Mouse (Mus musculus) midbrain, embryonic 14.5 days (tissue): Measurements from ENCODE around the gene Olfr691. TPM values are rescaled to one million over a fixed set of nuclear protein-coding genes. Genes with fewer than 3 reads are reported as not detected.
A peak's percentile ranks its signal among the peaks of the same experiment; 100 is the strongest.

Source experiments
- ATAC-seq: fragments of 200-750 bp; cut with Nextera tagmentation; 2 replicates; pipeline ENCODE4 v1.8.0; 2017; ENCODE audit warnings: moderate number of reproducible peaks, moderate library complexity; ENCODE audit not compliant: low FRiP score, low TSS enrichment
- DNase-seq: peaks from one replicate; pipeline ENCODE4 v3.0.0-alpha.2; 2015
- H3K27ac ChIP-seq: fragments of 300-500 bp; sonication (generic); replicated peaks from 2 replicates; pipeline ENCODE4 v1.5.1; 2014; ENCODE audit warnings: mild to moderate bottlenecking, low read depth, low read length, moderate library complexity
- H3K27me3 ChIP-seq: fragments of 300-500 bp; sonication (generic); 2 replicates; pipeline ENCODE4 v1.6.1; 2014; ENCODE audit warnings: low read length, control low read depth, mixed read lengths; ENCODE audit not compliant: control insufficient read depth, insufficient read depth
- H3K36me3 ChIP-seq: fragments of 300-500 bp; sonication (generic); 2 replicates; pipeline ENCODE4 v1.6.1; 2014; ENCODE audit warnings: low read length, control low read depth; ENCODE audit not compliant: control insufficient read depth, insufficient read depth
- H3K4me1 ChIP-seq: fragments of 300-500 bp; sonication (generic); 2 replicates; pipeline ENCODE4 v1.6.1; 2014; ENCODE audit warnings: mild to moderate bottlenecking, antibody characterized with exemption, low read length, control low read depth; ENCODE audit not compliant: control insufficient read depth, insufficient read depth
- H3K4me2 ChIP-seq: fragments of 300-500 bp; sonication (generic); 2 replicates; pipeline ENCODE4 v1.6.1; 2014; ENCODE audit warnings: mild to moderate bottlenecking, low read length, moderate library complexity
- H3K4me3 ChIP-seq: fragments of 300-500 bp; sonication (generic); replicated peaks from 2 replicates; pipeline ENCODE4 v1.5.1; 2014; ENCODE audit warnings: low read depth, low read length
- H3K9ac ChIP-seq: fragments of 300-500 bp; sonication (generic); replicated peaks from 2 replicates; pipeline ENCODE4 v1.6.1; 2014; ENCODE audit warnings: mild to moderate bottlenecking, low read length, moderate library complexity
- H3K9me3 ChIP-seq: fragments of 300-500 bp; sonication (generic); 2 replicates; pipeline ENCODE4 v1.6.1; 2016; ENCODE audit warnings: low read length, control low read depth, mixed read lengths; ENCODE audit not compliant: control insufficient read depth
- WGBS: fragments of 180-500 bp; shearing (Covaris S2); extraction: QIAGEN DNeasy Blood & Tissue Kit; methylation state at CpG from one replicate; pipeline ENCODE4 v1.1.7; 2014; 5-methylcytosine and 5-hydroxymethylcytosine counted together
- polyA plus RNA-seq: library from polyadenylated mRNA; unstranded; fragments of >200 nt; fragmentation: Nextera tagmentation; extraction: Ambion mirVana; gene quantifications from 2 replicates; pipeline ENCODE4 v1.2.1, GENCODE M21; 2014

Olfr691 gene
- 0.14 and 0.69 TPM in 2 replicates for polyA plus RNA-seq

DNA sequence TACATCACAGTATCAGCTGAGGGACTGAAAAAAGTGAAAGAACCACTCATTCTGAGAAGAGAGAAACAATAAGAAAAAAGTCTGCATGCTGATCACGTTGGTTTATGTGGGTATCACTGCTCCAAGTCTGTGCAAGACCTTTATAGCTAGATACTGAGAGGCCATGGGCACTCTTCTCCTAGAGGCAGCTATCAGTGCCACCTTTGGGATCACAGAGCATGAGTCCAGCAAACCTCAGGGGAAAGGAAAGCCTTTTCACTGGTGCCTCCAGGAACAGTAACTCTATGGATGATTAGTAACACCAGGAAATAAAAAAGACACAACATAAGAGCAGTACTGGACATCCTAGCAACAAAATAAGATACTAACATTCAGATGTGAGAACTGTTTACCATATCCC, at the start of gene Olfr691:
Olfr691 (minus strand) TSS at position 101 of the 400 bp plus-strand sequence.
- no peak for ATAC-seq
- H3K27ac ChIP-seq: no peak within 1 kb of the TSS
- 49% methylated on average over 1 of the region's 1 CpGs for WGBS
- no peak for DNase-seq
- H3K4me2 ChIP-seq: no peak within 1 kb of the TSS
- no peaks in the 10 kb centered on the region for H3K36me3 ChIP-seq
- H3K4me1 ChIP-seq: no peaks in the 10 kb centered on the region
- no peak within 1 kb of the TSS for H3K4me3 ChIP-seq
- no peaks in the 10 kb centered on the region for H3K9me3 ChIP-seq
- H3K27me3 ChIP-seq: no peaks in the 10 kb centered on the region
- H3K9ac ChIP-seq: no peak within 1 kb of the TSS

DNA sequence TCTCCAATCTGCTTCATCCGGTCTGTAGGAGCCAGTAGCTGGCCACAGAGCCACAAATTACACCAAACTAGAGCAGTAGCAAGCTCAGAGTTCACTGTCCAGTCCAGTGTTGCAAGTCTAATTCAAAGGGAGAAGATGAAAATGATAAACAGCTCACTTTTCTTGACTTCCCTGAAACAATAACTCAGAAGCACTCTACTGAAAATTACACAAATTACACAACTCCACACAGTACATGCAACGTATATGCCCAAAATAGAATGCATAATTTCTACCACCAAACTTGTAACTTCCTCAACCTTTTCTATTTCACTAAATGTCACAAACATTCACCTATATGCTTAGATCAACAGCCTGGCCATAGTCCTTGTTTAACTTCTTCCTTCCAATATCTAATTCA, 48.2 kb upstream of the Olfr691 start:
- no peaks in the 10 kb centered on the region for H3K9me3 ChIP-seq
- H3K4me3 ChIP-seq: no peak overlapping the region
- no peak overlapping the region for H3K4me2 ChIP-seq
- H3K27ac ChIP-seq: no peak overlapping the region
- WGBS: 94% methylated on average over 2 of the region's 2 CpGs
- H3K9ac ChIP-seq: no peak overlapping the region
- no peaks in the 10 kb centered on the region for H3K27me3 ChIP-seq
- H3K4me1 ChIP-seq: no peaks in the 10 kb centered on the region
- ATAC-seq: no peak
- DNase-seq: no peak
- peaks cover 56% of the 10 kb centered on the region for H3K36me3 ChIP-seq

DNA sequence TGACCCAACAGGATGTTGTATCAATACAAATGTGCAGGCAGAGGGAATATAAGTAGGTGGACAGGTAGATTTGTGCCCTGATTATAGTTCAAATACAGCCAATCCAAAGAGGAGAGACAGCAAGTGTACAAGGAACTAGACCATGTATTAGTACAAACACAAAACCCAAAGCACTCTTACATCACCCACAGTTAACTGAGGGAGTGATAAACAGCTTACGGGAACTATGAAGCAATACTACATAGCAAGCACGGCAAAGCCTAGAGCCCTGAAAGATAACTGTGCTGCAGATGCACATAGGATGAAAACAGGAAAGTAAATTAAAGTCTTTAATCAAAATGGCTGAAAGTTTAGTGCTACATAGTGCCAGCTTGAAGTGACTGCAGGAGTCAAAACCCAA, 45.6 kb upstream of the Olfr691 start:
- Histone ChIP-seq H3K9ac (no peak overlapping the region), H3K4me1 (no peaks in the 10 kb centered on the region), H3K27ac (no peak overlapping the region), H3K9me3 (no peaks in the 10 kb centered on the region), H3K27me3 (no peaks in the 10 kb centered on the region), H3K4me3 (no peak overlapping the region), H3K4me2 (no peak overlapping the region), H3K36me3 (peaks cover 76% of the 10 kb centered on the region)
- ATAC-seq: no peak
- WGBS: 97% methylated on average over 2 of the region's 2 CpGs
- DNase-seq: no peak

DNA sequence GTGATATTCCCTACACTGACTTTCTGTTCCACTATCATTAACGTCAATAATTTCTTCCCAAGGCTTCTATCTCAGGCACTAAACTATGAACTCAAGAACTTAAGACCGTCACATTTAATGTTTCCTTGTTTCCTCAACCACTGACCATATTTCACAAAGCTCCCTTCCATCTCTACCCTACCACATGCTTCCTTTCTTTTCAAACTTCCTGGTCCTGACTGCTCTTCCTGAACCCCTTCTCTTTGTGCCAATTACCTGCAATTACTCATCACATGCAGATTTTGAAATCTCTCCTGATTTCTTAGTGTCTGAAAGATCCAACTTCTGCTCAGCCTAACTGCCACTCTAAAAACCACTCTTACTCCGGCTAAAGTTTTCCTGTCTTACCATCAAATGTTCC, 38.3 kb upstream of the Olfr691 start:
- H3K27me3 ChIP-seq: no peaks in the 10 kb centered on the region
- peaks cover 90% of the 10 kb centered on the region for H3K36me3 ChIP-seq
- no peak overlapping the region for H3K4me3 ChIP-seq
- H3K4me1 ChIP-seq: no peaks in the 10 kb centered on the region
- 95% methylated on average over 3 of the region's 3 CpGs for WGBS
- no peak overlapping the region for H3K27ac ChIP-seq
- ATAC-seq: no peak
- H3K4me2 ChIP-seq: no peak overlapping the region
- no peaks in the 10 kb centered on the region for H3K9me3 ChIP-seq
- no peak for DNase-seq
- no peak overlapping the region for H3K9ac ChIP-seq

DNA sequence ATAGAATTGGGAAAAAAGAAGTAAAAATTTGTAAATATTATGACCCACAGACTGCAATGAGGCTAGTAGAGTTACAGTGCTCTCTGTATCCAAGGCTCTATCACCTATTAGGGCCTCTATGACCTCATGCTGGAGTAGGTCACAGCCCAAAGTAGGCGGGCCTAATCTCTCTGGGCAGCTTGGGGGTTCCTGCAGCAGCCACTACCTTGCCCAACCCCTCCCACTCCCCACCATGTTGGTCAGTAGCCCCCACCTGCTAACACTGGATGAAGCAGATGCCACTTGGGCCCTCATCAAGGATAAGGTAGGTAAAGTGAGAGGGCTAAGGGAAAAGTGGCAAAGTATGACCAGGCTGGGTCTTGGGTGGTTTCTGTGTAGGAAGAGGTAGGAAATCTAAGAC, 32.8 kb upstream of the Olfr691 start, which contains the start of gene Gm5901:
Gm5901 (plus strand) TSS at position 173 of the 400 bp plus-strand sequence.
- H3K27ac ChIP-seq: no peak within 1 kb of the TSS
- H3K9ac ChIP-seq: no peak within 1 kb of the TSS
- H3K4me2 ChIP-seq: no peak within 1 kb of the TSS
- no peak for ATAC-seq
- H3K36me3 ChIP-seq: peaks cover 43% of the 10 kb centered on the region
- no peaks in the 10 kb centered on the region for H3K4me1 ChIP-seq
- WGBS: 95% methylated on average over 1 of the region's 1 CpGs
- no peak within 1 kb of the TSS for H3K4me3 ChIP-seq
- no peaks in the 10 kb centered on the region for H3K27me3 ChIP-seq
- no peak for DNase-seq
- H3K9me3 ChIP-seq: no peaks in the 10 kb centered on the region

DNA sequence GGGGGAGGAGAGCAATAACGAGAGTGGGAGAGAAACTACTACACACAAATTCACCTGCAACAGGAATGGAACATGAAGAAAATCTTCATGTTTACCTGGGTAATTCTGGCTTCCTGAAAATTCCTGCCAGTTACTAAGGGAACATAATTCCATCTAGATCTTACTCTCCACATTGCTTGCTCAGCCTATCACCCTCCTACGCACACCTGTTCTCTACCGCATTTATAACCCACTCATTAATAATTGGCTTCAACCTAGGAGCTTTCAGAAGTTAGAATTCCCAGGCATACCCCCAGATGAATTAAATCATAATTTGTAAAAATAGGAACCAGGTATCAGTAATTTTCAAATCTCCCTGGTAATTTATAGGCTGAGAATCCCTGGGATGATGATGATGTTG, 31.9 kb upstream of the Olfr691 start:
- Histone ChIP-seq H3K4me1 (no peaks in the 10 kb centered on the region), H3K9me3 (no peaks in the 10 kb centered on the region), H3K27me3 (no peaks in the 10 kb centered on the region), H3K36me3 (peaks cover 34% of the 10 kb centered on the region), H3K4me2 (no peak overlapping the region), H3K9ac (no peak overlapping the region), H3K27ac (no peak overlapping the region), H3K4me3 (no peak overlapping the region)
- DNase-seq: no peak
- no peak for ATAC-seq
- WGBS: over 99% methylated on average over 3 of the region's 3 CpGs

DNA sequence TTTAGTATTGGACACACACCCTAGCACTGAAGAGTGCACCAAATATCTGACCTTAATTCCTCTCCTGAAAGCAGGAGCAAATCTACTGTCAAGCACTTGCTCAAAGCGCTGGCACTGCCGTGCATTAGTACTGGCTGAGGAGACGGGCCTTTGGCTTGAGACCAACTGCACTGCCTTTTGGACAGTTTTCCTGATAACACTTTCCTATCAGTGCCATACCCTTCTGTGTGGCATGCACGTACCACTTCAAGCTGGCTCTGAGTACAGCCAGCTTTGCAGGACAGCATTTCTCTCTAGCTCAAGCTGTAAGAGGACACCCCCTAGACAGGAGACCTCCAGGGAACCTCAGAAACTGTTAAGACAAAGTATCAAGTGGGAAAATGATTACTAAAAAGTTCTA, 31.4 kb upstream of the Olfr691 start:
- no peaks in the 10 kb centered on the region for H3K27me3 ChIP-seq
- no peaks in the 10 kb centered on the region for H3K9me3 ChIP-seq
- 97% methylated on average over 4 of the region's 4 CpGs for WGBS
- H3K4me3 ChIP-seq: no peak overlapping the region
- DNase-seq: no peak
- no peak for ATAC-seq
- H3K9ac ChIP-seq: no peak overlapping the region
- no peak overlapping the region for H3K27ac ChIP-seq
- peaks cover 29% of the 10 kb centered on the region for H3K36me3 ChIP-seq
- no peak overlapping the region for H3K4me2 ChIP-seq
- no peaks in the 10 kb centered on the region for H3K4me1 ChIP-seq

DNA sequence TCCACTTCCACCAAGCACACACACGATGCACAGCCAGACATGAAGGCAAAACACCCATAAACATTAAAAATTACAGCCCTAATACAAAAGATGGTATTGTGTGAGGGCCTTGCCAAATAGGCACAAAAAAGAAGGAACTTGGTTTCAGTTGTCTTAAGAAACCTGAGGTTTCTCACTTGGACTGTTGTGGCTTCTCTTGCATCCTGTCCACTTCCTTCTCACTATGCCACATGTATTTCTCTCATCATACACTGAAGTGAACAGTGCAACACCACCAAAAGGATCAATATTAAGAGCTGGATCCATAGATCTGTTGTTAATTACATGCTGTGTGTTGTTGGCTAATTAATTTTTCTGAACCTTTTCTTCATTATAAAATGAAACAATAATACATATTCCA, 30.8 kb upstream of the Olfr691 start:
- no peak for DNase-seq
- Histone ChIP-seq H3K27me3 (no peaks in the 10 kb centered on the region), H3K4me1 (no peaks in the 10 kb centered on the region), H3K9ac (no peak overlapping the region), H3K36me3 (peaks cover 23% of the 10 kb centered on the region), H3K4me3 (no peak overlapping the region), H3K9me3 (no peaks in the 10 kb centered on the region), H3K27ac (no peak overlapping the region), H3K4me2 (no peak overlapping the region)
- ATAC-seq: no peak
- 96% methylated on average over 1 of the region's 1 CpGs for WGBS

DNA sequence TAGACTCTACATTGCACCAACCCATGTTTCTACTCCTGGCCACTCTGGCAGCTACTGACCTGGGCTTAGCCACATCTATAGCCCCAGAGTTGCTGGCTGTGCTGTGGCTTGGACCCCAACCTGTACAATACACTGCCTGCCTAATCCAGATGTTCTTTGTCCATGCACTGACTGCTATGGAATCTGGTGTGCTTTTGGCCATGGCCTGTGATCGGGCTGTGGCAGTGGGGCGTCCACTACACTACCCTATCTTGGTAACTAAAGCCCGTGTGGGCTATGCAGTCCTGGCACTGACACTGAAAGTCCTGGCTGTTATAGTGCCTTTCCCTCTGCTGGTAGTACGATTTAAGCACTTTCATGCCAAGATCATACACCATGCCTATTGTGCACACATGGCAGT, 26.5 kb upstream of the Olfr691 start:
- no peak overlapping the region for H3K4me2 ChIP-seq
- no peaks in the 10 kb centered on the region for H3K4me1 ChIP-seq
- WGBS: 97% methylated on average over 4 of the region's 4 CpGs
- no peaks in the 10 kb centered on the region for H3K27me3 ChIP-seq
- H3K27ac ChIP-seq: no peak overlapping the region
- no peak for DNase-seq
- no peak overlapping the region for H3K4me3 ChIP-seq
- H3K9ac ChIP-seq: no peak overlapping the region
- peaks cover 6% of the 10 kb centered on the region for H3K36me3 ChIP-seq
- peak; percentile 8; the same call in 1 of the 2 replicates for ATAC-seq
- H3K9me3 ChIP-seq: no peaks in the 10 kb centered on the region
